Mouse (Mus musculus): ENCODE results near the gene Aebp1. TPM values are rescaled to one million over a fixed set of nuclear protein-coding genes. Genes with fewer than 3 reads are reported as not detected.
A peak's percentile ranks its signal among the peaks of the same experiment; 100 is the strongest.

The Aebp1 gene
- 1 to 10 TPM; 6.2 to 9.1 TPM for total RNA-seq (2021)
- long read RNA-seq, experiment 1, partial matches to known transcripts: 2 of 7 reads
- long read RNA-seq, experiment 1, other reads (novel, unspliced or antisense): 3 of 7 reads
- long read RNA-seq, experiment 2, partial matches to known transcripts: 3 of 5 reads
- long read RNA-seq, experiment 2, other reads (novel, unspliced or antisense): 2 of 5 reads

GRCm38 (mm10) chr11:5861678-5862393 is at the start of gene Aebp1:
Gene Aebp1, plus strand, starts transcription at chr11:5861947.
- H3K27ac ChIP-seq: no peak within 1 kb of the TSS
- peak within 1 kb of the TSS; percentile 46 for H3K4me3 ChIP-seq
- TF ChIP-seq CTCF (conservative IDR thresholded peaks at IDR 0.05): no peak
- no peak for DNase-seq (ENCODE audit: low spot score in 2 of 2)

GRCm38 (mm10) chr11:5813381-5813780 is 48.4 kb upstream of the Aebp1 start:
- Histone ChIP-seq H3K4me3 (no peak overlapping the region), H3K27ac (no peak overlapping the region)
- no peak for DNase-seq (ENCODE audit: low spot score in 2 of 2)
- no peak for TF ChIP-seq CTCF (conservative IDR thresholded peaks at IDR 0.05)

GRCm38 (mm10) chr11:5819223-5819622 is 42.5 kb upstream of the Aebp1 start:
- no peak for DNase-seq (ENCODE audit: low spot score in 2 of 2)
- Histone ChIP-seq H3K27ac (no peak overlapping the region), H3K4me3 (no peak overlapping the region)
- no peak for TF ChIP-seq CTCF (conservative IDR thresholded peaks at IDR 0.05)

DNA sequence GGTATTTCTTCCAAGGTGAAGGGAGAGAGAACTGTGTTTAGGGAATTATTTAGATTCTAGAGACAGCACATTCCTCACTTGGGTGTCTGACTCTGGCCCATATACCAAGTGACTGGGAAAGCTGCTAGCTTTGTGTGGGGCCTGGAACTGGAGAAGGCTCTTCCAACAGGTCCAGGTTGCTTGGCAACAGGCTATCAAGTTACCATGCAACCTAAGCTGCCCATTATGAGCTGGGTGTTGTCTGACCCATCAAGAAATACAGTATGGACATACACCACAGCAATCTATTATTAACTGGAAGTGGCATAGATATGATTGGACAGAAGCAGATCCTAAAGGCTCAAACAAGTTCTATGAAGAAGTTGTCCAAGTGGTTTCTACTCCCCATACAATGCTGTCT is 36.3 kb upstream of the Aebp1 start:
- Histone ChIP-seq H3K27ac (no peak overlapping the region), H3K4me3 (no peak overlapping the region)
- DNase-seq (ENCODE audit: low spot score in 2 of 2): no peak
- no peak for TF ChIP-seq CTCF (conservative IDR thresholded peaks at IDR 0.05)

DNA sequence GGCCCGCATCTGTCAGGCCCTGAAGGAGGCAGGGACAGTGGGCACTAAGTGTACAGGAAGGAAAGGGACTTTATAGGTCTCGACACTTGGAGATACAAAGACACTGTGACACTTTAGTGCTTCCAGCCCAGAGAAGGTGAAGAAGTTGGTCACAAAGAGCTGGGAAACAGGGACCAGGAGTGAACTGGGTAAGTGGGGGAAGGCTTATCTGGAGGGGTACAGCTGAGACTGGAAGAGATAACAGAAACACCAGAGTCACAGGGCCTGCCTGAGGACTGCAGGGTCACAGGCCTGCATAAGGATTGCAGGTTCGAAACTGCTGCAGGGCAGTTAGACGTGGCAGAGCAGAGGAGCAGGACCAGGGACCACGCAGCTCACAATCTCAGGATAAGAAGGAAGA is 33.8 kb upstream of the Aebp1 start:
- no peak for DNase-seq (ENCODE audit: low spot score in 2 of 2)
- Histone ChIP-seq H3K4me3 (no peak overlapping the region), H3K27ac (no peak overlapping the region)
- no peak for TF ChIP-seq CTCF (conservative IDR thresholded peaks at IDR 0.05)

DNA sequence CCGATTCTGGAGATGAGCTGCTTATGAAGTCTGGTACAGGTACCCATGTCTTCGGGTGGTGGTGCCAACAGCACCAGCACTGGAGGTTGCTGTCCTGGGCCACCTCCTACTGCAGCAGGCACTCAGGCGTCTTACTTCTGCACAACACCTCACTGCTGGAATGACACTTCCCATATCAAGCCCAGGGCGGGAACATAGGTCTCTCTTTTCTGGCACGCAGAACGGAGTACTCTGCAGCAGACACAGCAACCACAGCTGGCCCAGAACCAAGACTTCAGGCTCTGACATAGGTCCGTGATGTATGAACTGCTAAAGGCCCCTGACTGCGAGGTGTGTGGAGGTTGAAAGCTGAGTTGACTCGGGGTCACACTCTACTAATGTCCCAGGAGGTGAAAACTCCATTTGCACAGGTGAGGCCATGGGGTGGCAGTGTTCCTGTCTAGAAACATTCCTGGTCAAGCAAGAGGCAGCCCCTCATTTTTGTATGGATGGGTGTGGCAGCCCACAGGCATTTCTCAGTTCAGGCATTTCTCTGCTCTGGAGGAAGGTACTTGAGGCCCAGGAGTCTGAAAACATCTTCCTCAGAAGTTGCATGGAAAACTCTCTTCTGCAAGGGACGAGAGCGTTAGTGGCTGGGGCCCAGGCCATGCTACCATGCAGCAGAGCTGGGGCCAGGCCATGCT is 33.1 kb upstream of the Aebp1 start:
- no peak overlapping the region for H3K27ac ChIP-seq
- no peak for TF ChIP-seq CTCF (conservative IDR thresholded peaks at IDR 0.05)
- no peak overlapping the region for H3K4me3 ChIP-seq
- DNase-seq (ENCODE audit: low spot score in 2 of 2): no peak

GRCm38 (mm10) chr11:5829327-5829726 is 32.4 kb upstream of the Aebp1 start:
- no peak overlapping the region for H3K4me3 ChIP-seq
- no peak for TF ChIP-seq CTCF (conservative IDR thresholded peaks at IDR 0.05)
- no peak overlapping the region for H3K27ac ChIP-seq
- no peak for DNase-seq (ENCODE audit: low spot score in 2 of 2)

DNA sequence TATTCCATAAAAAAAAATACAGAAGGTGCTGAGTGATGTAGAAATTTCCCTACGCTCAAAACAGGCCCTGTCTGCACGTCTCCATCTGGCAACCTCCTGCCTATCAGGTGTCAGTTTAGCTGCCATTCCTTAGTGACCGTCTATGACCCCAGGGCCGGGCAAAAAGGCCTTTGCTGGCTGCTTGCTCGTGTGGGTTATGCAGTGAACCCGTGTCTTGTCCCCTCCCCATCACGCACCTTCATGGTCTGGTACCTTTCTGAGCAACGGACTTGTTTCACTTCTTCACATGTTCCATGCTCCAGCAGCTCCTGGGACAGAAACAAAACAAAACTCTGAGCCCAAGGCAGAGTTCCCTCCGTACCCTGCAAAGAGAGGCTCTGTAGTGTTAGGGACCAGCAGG is 27.2 kb upstream of the Aebp1 start:
- no peak for TF ChIP-seq CTCF (conservative IDR thresholded peaks at IDR 0.05)
- DNase-seq (ENCODE audit: low spot score in 2 of 2): no peak
- Histone ChIP-seq H3K4me3 (no peak overlapping the region), H3K27ac (no peak overlapping the region)

DNA sequence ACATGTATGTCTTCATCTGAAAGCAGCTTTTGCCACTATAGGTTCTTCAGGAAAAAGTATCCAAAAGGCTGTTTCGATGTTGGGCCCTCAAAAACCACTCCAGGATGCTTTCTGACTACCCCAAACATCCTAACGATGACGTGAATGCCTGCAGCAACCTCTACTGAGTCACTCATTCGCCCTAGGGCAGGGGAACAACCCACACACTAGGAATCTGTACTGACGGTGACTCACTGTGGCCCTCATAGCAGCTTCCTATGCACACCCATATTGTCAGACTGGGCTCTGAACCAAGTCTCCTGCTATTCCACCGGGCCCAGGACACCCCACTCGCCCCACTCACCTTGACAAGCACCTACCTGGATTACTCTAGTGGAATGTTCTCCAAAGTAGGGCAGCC is 26.7 kb upstream of the Aebp1 start:
- TF ChIP-seq CTCF (conservative IDR thresholded peaks at IDR 0.05): no peak
- Histone ChIP-seq H3K27ac (no peak overlapping the region), H3K4me3 (no peak overlapping the region)
- no peak for DNase-seq (ENCODE audit: low spot score in 2 of 2)

DNA sequence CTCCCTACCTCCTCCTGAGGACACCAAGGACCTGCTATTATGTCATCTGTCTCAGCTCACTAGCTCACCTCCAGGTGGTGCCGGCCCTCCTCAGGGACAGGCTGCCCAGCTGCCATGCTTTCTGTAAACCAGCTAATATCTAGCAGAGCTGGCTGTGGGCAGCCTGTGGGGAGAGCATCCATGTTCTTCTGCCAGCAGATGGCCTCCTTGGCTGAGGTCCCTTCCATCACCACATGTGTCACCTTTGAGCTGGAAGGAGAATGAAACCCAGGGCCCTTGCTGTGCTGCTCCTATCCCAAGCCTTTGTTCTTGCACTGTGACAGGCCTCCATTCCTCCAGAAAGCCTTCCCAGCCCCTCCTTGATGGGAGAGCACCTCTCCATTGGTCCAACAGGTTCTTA is 25.6 kb upstream of the Aebp1 start:
- Histone ChIP-seq H3K4me3 (no peak overlapping the region), H3K27ac (no peak overlapping the region)
- peak; percentile 55 for TF ChIP-seq CTCF (conservative IDR thresholded peaks at IDR 0.05)
- no peak for DNase-seq (ENCODE audit: low spot score in 2 of 2)

DNA sequence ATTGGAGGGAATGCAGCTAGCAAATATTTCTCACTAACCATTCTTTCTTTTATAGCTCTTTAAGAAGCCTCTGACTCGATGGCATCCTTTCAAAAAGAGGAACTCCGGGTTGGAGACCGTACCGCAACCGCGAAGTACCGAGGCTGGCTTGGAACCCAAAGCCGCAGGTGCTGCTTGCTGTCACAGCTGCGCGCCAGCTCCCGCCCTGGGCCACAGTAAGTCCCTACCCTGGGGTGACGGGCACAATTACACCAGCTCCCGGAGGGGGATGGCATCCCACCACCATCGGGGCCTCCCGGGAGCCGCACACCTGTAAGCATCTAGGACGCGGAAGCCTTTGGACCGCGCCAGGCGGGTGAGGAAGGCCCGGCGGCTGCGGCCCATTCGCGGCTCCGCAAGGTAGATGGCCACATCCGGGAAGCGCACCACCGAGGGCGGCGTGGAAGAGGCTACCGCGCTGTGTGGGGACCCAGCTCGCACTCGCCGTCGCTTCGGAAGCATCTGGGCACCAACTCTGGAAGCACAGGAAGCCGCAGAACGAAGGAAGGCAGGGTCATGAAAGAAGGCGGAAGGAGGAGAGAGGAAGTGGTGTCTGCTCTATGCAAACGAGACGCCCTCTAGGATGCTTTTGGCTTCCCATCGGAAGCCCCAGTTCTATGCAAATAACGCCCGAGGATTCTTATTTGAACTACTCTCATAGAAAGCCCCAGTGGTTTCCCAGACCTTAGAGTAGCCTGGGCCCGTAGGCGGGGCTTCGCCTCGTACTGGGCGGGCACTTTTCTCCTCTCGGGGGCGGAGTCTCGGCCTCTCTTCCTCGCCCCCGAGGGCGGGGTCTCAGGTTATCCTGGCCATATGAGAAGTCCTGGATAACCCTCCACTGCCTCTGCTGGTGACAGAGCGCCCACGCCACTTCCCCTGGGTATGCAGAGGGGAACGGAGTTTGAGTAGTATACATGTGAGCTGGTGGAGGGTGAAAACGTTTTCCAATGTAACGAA is 24.2 kb upstream of the Aebp1 start, which contains the start of gene Polm:
Gene Polm (minus strand): TSS at position 766 of the 996 bp plus-strand sequence.
- Histone ChIP-seq H3K4me3 (peak within 1 kb of the TSS; percentile 84), H3K27ac (peak within 1 kb of the TSS; percentile 91)
- DNase-seq (ENCODE audit: low spot score in 2 of 2): peak; percentile 80 to 90
- TF ChIP-seq CTCF (conservative IDR thresholded peaks at IDR 0.05): peak; percentile 82

DNA sequence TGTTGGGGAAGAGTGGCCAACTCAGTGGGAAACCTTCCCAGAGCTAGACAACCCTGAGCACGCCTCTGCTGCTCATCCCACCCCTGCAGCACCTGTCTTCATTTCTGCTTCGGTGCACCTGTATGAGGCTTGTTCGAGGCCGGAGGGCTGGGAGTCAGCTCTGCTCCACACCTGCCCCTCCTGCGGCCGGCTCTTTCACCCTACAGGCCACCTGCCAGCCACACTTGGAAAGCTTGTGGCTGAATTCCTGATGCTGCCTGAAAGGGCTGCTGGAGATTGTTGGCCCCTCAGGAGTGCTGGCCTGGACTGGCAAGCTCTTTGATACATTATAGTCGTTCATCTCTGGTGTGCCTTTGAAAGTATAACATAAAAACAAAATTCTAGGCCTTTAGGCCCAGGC is 21.4 kb upstream of the Aebp1 start:
- H3K27ac ChIP-seq: no peak overlapping the region
- no peak for TF ChIP-seq CTCF (conservative IDR thresholded peaks at IDR 0.05)
- DNase-seq (ENCODE audit: low spot score in 2 of 2): no peak
- no peak overlapping the region for H3K4me3 ChIP-seq

Data from layer of hippocampus, adult 2 months (tissue).